Mouse (Mus musculus): Measurements from ENCODE around the gene Sult2a6.

Sult2a6 gene

GRCm38 (mm10) chr7:14254770-14255169 lies at the start of gene Sult2a6:
Gene Sult2a6, minus strand, starts transcription at chr7:14254870.
- DNase-seq = no peak

- DNase-seq = no peak
Observed at GRCm38 (mm10) chr7:14215231-14215630, 39.4 kb downstream of the Sult2a6 start.

GRCm38 (mm10) chr7:14203417-14203816 lies 51.3 kb downstream of the Sult2a6 start:
- DNase-seq = no peak

- DNase-seq = no peak
Observed at GRCm38 (mm10) chr7:14202487-14202886, 52.2 kb downstream of the Sult2a6 start.
